Mouse (Mus musculus): ENCODE results near the gene Hid1.
"Not testable (repeated sequence)": the region's sequence is repeated elsewhere in the genome, so short reads cannot be mapped to it uniquely, and the experiment has no call there.

- TF ChIP-seq CTCF (IDR thresholded peaks at IDR 0.05; ENCODE audit: insufficient read depth, low read length); POLR2A (IDR thresholded peaks at IDR 0.05; ENCODE audit: borderline replicate concordance, extremely low read depth, low read depth, low read length): not testable (repeated sequence)
These were observed 19.3 kb upstream of the Hid1 start for GRCm38 (mm10) chr11:115386859-115387258.

Measured in lung, adult 2 months (tissue).